Mouse (Mus musculus): ENCODE data around the gene Limk2. TPM values are rescaled to one million over a fixed set of nuclear protein-coding genes. Genes with fewer than 3 reads are reported as not detected.
A peak's percentile ranks its signal among the peaks of the same experiment; 100 is the strongest.

The Limk2 gene
- 10 to 100 TPM in 1 of 2 experiments, 1 to 10 TPM in 1; 9.8 to 11.9 TPM for total RNA-seq (2021)
- long read RNA-seq, experiment 1, partial matches to known transcripts, result 2 of 7 reads
- long read RNA-seq, experiment 1, other reads (novel, unspliced or antisense), result 4 of 7 reads
- long read RNA-seq, experiment 2, partial matches to known transcripts, result 3 of 11 reads
- long read RNA-seq, experiment 2, other reads (novel, unspliced or antisense), result 4 of 11 reads

DNA sequence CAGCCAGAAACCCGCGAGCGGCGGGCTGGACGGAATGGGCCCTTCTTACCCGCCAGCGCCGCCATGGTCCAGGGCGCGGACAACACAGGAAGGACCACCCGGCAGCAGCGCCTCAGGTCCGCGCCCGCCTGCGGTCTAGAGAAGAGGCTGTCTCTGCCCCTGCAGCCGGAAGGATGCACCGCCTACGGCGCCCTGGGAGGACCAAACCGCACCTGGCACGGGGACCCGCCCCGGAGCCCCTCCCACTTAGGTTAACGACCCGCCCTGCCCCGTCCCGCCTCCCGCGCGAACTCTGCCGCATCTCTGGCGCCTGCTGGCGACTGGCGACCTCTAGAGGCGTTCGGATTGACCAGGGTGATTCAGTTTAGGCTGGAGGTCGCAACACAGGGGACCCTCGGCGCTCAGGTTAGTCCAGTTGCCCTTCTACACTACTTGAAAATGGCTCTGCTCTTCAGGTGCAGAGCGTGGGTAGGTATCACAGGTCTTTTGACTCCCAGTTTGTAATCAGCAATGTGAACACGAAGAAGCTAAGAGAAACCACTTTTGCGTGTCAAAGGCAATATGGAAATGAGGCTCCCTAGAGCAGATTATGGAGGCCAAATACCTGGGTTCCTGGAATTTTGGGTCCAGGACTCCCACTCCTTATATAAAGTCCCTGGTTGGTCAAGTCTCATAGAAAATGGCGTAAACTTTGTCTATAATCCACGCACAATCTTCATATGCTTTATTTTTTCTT is at the start of gene Limk2:
Limk2 (minus strand) TSS at position 193 of the 736 bp plus-strand sequence.
- DNase-seq, result peak; percentile 84 to 90
- intact Hi-C loops (cut with DNase I), result loop anchor here (1.0 to 2.0 kb wide), 2 partner anchors 22 to 60 kb away; no protein-coding TSS in a partner anchor

DNA sequence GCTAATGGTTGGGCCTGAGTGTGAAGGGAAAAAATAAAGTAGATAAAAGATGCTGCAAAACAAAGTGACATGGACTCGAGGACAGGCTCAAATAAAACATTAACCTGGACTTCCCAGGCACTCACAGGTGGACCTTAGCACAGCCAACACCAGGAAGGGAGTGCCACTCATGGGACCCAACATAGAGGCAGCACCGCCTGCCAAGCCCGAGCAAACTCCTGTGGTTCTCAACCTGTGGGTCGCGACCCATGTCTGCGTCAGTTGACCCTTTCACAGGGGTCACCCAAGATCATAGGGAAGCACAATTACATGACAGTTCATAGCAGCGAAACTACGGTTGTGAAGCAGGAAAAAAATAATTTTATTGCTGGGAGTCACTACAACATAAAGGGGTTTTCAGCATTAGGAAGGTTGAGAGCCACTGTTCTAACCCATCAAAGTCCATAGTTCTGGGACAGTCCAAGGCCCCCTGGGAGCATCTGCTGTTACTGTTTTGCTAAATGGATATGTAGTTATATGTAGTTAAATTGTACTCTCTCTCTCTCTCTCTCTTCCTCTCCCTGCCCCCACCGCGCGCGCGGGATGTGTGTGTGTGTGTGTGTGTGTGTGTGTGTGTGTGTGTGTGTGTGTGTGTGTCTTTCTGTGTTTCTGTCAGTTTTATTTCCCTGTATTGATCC is 49.6 kb upstream of the Limk2 start:
- intact Hi-C loops (cut with DNase I), result no loop called here
- DNase-seq, result no peak

DNA sequence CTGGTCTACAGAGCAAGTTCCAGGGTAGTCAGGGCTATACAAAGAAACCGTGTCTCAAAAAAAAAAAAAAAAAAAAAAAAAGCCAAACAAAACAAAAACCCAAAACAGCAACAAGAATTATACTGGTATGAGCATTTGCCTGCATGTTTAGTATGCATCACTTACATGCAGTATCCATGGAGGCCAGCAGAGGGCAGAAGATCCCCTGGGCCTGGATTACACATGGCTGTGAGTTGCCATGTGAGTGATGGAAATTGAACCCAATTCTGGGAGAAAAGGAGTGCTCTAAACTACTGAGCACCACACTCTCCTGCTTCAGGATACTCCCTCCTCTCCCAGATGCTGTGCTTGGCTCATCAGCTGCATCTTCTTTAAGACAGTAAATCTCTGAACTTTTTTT is 47.4 kb upstream of the Limk2 start:
- peak in 1 of 2 experiments; percentile 51 for DNase-seq
- intact Hi-C loops (cut with DNase I), result no loop called here

DNA sequence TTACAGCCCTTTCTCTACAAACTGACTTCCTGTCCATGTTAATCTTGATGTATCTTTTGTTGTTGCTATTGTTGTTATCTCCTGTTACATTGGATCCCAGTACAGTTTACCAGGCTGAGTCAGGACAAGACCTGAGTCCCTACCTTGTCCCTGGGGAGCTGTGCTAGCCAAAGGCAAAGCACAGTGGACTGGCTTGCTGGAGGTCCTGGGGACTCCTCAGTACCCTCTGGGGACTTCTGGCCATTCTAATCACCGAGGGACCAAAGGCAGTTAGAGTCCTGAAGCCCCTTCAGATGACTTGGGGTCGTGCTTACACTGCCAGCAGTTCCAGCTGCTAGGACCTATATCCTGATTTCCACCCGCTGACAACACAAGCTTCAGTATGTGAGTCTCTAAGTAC is 45.5 kb upstream of the Limk2 start:
- no peak for DNase-seq
- intact Hi-C loops (cut with DNase I), result no loop called here

DNA sequence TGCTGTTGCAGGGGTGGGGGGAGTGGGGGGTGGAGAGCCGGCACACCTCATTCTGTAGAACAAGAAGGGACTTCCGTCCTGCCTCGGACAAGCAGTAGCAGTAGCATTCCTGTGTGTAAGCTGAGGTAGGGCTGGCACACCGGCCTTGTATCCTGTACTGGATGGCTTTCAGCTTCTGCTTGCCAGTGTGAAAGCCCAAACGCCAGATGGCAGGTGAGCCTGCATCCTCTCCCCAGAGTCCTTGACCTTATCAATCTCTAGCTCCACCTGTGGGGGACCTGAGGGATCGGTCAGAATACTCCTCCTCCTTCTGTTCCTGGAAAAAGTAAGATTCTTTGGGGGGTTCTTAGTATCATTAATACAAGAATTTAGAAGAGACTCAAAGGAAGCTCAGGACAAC is 44.5 kb upstream of the Limk2 start:
- DNase-seq, result no peak
- intact Hi-C loops (cut with DNase I), result no loop called here

DNA sequence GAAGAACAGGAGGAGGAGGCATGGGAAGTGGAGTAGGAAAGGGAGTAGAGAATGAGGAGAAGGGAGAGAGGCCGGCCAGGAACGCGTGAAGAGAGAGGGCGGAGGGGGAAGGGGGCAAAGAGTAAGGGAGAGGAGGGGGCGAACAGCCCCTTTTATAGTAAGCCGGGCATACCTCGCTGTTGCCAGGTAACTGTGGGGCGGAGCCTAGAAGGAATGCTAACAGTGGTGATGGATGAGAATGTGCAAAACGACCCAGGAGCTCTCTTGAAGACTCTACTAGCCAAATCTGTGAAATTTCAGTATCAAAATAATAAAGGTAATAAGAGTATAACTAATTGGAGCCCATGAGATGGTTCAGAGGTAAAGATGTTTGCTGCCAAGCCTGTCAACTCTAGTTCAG is 43.8 kb upstream of the Limk2 start:
- DNase-seq, result no peak

DNA sequence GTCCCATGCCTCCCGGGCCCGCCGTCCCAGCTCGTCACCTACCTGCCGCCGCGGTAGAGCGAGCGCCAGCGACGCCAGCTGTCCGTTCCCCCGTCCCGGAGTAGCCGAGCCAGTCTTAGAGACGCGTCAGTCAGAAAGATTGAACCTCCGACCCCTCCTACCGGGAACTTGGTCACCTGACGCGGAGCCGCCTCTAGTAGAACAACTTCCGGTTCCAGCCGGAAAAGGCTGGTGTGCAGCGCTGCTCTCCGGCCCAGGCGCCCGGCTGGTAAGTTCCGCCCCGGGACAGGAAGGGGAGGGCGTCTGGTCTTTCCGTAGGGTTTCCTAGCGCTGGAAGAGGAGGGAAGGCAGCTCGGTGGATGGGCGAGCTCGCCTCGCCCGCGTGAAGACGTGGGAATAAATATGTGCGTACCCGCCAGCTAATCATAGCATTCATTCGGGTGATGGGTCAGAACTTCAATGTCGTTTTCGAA is 43.2 kb upstream of the Limk2 start, which contains the start of gene Rnf185:
Rnf185 (minus strand) TSS at position 197 of the 473 bp plus-strand sequence.
- intact Hi-C loops (cut with DNase I), result no loop called here
- DNase-seq, result peak; percentile 77 to 91

More for the DNA sequence above, 43.8 kb upstream of the Limk2 start:
- intact Hi-C loops (cut with DNase I), result no loop called here

DNA sequence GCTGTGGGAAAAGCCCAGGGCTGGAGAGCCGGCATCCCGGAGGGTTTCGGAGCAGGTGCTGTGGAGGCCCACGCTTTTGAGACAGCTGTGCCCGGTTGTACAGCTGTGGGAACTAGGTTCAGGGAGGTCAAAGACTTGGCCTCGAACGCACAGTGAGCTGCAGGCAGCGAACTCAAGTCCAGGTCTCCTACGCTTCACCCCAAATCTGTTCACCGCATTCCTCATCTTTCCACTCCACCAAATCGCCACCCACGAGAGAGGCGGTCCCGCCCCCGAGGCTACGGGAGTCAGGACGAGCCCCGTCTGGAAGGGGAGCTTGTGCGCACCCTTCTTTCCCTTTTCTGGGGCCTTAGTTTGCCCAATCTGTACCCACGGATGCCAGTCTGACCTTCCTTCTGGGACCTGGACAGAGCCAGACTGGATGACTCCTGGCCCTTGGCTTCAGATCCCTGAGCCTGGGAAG is 42.7 kb upstream of the Limk2 start:
- DNase-seq, result peak in 1 of 2 experiments; percentile 45
- intact Hi-C loops (cut with DNase I), result no loop called here

DNA sequence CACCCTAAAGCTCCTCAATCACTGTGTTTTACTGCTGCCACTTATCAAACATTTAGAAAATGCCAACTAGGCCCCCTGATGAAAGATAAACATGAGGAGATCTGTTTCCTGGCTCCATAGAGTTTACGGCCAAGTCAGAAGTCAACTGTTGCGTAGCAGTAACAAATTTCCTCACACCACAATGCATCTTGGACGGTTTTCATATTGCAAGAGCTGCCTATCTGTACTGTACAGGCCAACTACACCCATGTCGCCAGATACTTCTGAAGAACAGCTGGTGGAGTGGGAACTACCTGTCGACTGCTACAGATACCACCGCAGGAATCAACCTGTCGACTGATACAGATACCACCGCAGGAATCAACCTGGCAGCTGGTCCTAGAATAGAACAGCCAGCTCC is 35.9 kb upstream of the Limk2 start:
- DNase-seq, result no peak
- intact Hi-C loops (cut with DNase I), result no loop called here

DNA sequence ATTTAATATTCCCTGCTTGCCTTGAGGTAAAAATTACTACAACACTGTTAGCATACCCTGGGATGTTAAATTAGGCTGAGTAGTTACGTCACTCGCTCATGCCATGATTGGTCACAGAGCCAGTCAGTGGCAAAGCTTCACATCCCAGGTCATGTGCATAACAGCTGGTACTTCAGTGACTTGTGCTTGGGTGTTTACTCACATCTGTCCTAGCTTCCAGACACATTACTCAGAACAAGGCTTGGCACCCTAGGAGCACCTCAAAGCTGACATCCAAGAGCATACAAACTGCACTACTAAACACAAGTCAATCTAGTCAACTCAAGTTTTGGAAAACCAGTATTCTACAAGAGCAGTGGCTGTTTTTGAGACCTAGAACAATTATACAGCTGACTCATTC is 34.1 kb upstream of the Limk2 start:
- no peak for DNase-seq
- intact Hi-C loops (cut with DNase I), result no loop called here

DNA sequence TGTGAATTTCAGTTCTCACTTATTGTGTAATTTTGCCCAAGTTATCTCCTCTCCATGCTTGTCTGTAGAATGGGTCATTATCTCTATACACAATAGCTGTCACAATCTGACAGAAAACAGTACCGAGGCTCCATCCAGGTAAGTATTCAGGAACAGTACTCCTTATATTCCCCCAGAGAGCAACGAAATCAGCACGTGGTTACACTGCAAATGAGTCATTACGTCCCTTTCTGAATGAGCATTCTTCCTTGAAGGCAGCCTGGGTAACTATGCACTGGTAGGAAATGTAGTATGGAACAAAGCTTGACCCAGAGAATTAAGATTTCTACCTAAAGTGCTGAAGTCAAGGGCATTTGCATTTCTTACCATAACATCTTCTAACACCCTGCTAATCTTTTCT is 33.7 kb upstream of the Limk2 start:
- no peak for DNase-seq
- intact Hi-C loops (cut with DNase I), result no loop called here

DNA sequence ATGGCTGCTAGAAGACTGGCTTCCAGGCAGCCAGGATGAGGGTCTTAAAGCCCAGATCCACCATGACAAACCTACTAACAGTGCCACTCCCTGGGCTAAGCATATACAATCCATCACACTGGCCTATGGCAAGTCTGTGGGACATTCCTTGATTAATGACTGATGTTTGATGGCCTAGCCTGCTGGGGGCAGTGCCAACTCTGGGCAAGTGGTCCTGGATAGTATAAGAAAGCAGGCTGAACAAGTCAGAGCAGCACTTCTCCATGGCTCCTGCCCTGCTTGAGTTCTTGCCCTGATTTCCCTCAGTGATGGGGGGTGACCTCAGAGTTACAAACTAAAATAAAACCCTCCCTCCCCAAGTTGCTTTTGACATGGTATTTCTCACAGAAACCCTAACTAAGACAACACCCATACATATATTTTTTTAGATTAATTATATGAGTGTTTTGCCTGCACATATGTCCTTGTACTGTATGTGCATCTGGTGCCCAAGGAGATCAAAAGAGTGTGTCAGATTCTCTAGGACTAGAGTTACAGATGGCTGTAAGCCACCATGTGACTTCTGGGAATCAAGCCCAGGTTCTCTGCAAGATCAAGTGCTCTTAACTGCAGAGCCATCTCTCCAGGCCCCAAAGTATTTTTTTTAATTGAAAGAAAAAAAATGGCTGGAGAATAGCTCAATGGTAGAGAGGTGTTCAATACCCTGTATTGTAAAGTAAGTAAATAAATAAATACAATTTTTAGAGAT is 32.9 kb upstream of the Limk2 start:
- intact Hi-C loops (cut with DNase I), result no loop called here
- no peak for DNase-seq

DNA sequence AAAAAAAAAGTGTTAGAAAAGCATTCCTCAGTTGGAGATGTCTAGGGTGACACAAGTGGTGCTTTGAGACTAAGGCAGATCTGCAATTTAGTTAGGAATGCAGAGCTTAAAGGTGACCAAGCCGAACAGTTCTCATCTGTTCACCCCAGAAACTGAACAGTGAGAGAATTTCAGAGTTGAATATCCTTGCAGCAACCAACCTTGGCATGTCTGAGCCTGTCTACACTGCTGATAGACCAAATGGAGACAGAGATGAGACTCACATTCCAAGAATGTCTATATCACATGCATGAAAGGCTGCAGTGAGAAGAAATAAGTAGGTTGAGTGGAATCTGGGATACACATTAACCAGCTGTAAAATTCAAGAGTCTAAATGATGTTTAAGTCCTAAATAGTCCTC is 28.6 kb upstream of the Limk2 start:
- DNase-seq, result no peak
- intact Hi-C loops (cut with DNase I), result no loop called here

DNA sequence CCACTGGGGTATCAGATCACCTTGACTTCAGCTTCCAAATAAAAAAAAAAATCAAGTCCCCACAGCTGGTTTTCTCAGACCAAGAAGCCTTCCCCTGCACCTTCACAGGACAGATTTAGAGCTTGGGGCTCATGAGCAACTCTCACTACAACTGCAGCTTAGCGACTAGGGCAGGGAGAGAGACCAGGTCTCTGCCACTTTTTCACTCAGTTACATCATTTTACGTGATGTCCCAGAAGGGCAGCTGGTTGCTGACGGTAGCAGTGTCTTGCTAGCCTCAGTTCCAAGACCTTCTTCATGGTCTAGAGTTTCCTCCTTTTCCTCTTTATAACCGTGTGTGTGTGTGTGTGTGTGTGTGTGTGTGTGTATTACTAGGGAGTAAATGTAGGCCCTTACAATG is 24.8 kb upstream of the Limk2 start:
- DNase-seq, result no peak
- intact Hi-C loops (cut with DNase I), result no loop called here

DNA sequence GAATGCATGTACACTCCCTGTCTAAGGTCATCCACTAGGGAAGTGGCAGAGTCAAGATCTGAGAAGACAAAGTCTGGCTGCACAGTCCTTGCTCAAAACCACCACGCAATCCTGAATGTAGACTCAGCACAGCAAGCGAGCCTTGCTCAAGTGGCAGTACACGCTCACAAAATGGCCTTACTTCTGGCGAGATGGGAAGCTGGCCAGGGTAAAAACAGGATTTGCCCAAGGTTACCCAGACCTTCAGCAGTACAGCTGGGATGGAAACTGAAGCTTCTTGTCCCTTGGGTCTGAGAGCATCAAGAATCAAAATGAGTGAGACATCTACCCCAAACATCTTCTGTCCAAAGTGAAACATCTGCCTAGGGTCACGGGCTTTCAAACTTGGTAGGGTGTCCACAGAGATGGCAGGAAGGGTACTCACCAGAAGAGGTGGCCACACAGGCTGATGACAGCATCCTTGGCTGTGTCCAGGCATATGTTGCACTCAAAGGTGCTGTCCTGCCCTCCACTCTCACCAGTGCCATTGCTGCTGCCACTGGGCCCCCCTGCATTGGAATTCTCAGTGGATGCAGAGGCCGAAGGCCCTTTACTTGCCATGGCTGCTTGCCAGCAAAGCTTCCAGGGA is 23.1 kb upstream of the Limk2 start:
- no peak for DNase-seq
- intact Hi-C loops (cut with DNase I), result no loop called here

DNA sequence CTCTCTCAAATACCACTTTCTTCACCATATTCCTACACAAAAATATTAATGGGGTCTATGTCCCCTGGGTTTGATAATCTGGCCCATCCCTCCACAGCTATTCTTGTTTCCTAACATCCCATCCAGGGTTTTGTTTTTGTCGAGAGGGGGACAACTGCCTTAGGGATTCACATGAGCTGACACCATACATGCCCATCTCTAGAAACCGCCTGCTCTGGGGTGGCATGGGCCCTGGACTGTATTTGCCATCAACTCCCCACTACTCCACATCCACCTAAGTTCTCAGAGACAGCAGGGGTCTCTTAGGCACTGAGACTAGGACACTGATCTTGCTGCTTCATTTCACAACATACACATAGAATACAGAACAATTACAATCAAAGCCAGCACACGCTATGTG is 22.5 kb upstream of the Limk2 start:
- intact Hi-C loops (cut with DNase I), result no loop called here
- no peak for DNase-seq

DNA sequence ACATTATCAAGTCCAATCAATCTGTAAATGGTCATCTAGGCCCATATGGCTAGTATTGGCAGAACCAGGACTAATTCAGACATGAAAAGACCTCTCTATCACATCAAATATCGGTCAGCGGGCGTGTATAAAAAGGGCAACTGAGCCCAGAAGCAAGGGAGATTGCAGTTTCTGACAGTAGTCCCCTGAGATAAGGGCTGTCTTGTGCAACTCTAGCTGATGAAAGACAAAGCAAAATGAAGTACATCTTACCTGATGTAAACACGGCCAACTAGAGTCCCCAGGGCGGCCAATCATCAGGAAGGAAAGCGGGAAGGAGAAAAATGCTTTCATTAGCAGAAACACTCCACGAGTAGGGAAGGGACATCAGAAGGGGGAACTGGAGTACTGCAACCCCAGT is 19.6 kb upstream of the Limk2 start:
- no peak for DNase-seq
- intact Hi-C loops (cut with DNase I), result no loop called here

DNA sequence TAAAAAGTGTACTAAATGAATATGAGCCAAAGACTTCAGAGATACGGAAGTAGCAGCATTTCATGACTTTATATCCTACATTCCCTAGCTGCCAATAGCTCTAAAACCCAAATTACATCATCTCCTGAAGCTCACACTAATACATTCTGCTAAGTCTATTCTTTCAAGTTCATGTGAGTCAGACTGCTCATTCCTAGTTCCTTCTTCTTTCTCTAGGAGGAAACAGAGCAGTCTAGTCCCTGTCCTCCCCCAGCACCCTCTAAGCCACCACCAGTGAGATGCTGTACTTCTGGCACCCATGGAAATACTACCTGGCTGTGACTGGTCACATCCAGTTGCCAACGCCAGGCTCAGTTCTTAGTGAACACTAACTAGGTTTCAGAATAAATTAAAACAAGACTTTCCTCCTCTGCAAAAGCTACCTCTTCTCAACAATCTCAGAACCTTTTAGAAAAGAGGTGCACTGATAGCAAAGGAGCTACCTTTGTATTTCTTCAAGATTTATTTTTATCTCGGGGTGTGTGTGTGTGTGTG is 18.8 kb upstream of the Limk2 start:
- intact Hi-C loops (cut with DNase I), result no loop called here
- DNase-seq, result no peak

DNA sequence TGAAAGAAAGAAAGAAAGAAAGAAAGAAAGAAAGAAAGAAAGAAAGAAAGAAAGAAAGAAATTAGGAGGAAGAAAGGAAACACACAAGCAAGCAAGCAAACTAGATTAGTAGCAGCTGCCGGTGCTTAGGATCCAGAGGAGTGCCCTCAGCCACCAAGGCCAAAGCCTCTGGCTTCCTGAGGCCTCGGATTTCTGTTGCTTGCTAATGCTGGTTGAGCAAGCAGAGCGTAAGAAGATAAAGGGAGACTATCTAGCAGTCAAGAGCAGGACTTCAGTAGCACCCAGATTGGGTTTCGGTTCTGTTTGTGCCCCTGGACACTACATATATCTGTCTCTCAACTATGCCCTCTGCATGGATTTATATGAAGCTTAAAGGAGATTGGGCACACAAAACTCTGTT is 13.3 kb upstream of the Limk2 start:
- intact Hi-C loops (cut with DNase I), result no loop called here

DNA sequence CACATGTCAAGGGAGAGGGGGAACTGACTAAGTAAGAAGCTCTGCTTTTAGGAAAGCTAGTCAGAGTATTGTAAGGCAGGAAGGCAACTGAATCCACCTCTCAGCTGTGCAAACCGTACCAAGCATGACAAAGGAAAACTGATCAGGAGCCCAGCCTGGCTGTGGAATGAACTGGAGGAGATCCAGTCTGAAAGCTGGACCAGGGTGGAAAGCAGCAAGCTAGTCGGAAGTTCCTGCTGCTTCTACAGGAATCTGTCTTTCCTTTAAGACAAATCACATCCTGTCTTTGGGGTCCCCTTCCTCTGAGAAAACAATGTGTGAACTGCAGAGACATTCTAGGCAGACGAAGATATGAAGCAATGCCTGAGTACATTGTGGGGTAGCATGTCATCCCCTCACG is 9.8 kb upstream of the Limk2 start:
- no peak for DNase-seq
- intact Hi-C loops (cut with DNase I), result no loop called here

More for the DNA sequence above, 13.3 kb upstream of the Limk2 start:
- no peak for DNase-seq
